Mouse (Mus musculus) stomach, postnatal 0 days (tissue): ENCODE data around the gene Adm.
"Not testable (repeated sequence)": the region's sequence is repeated elsewhere in the genome, so short reads cannot be mapped to it uniquely, and the experiment has no call there.

Experiments used
- CTCF ChIP-seq: IDR thresholded peaks from 2 replicates; pipeline ENCODE4 v1.5.1; 2016; ENCODE audit warnings: antibody characterized with exemption, low read depth, mild to moderate bottlenecking, moderate library complexity
- EP300 ChIP-seq: optimal IDR thresholded peaks from 2 replicates; pipeline ENCODE3; 2016; ENCODE audit warnings: antibody characterized with exemption

DNA sequence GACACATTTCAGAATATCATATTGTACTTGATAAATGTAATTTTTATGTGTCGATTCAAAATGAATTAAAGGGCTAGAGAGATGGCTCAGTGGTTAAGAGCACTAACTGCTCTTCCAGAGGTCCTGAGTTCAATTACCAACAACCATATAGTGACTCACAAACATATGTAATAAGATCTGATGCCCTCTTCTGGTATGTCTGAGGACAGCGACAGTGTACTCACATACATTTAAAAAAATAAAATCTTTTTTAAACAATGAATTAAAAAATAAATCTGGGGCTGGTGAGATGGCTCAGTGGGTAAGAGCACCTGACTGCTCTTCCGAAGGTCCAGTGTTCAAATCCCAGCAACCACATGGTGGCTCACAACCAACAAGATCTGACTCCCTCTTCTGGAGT lies 33.5 kb upstream of the Adm start:
- peak; percentile 25; the same call in 1 of the 2 replicates for TF ChIP-seq CTCF
- TF ChIP-seq EP300, result not testable (repeated sequence)
